Mouse (Mus musculus): ENCODE measurements around the gene Ccdc80.

Gene Ccdc80

GRCm38 (mm10) chr16:45117200-45117599 is 24.0 kb downstream of the Ccdc80 start:
- no peak for DNase-seq

GRCm38 (mm10) chr16:45118760-45119159 is 25.6 kb downstream of the Ccdc80 start:
- DNase-seq: no peak

GRCm38 (mm10) chr16:45120844-45121425 is 27.7 kb downstream of the Ccdc80 start:
- DNase-seq: peak; percentile 76 to 85

GRCm38 (mm10) chr16:45122571-45122970 is 29.4 kb downstream of the Ccdc80 start:
- DNase-seq: peak in 1 of 2 experiments; percentile 27

- peak in 1 of 2 experiments; percentile 11 for DNase-seq
Observed at GRCm38 (mm10) chr16:45124230-45125203, 31.3 kb downstream of the Ccdc80 start.

GRCm38 (mm10) chr16:45127936-45128710 is 34.9 kb downstream of the Ccdc80 start:
- no peak for DNase-seq

GRCm38 (mm10) chr16:45141711-45142110 is 48.5 kb downstream of the Ccdc80 start:
- DNase-seq: no peak

GRCm38 (mm10) chr16:45142565-45142964 is 49.4 kb downstream of the Ccdc80 start:
- peak in 1 of 2 experiments; percentile 5 for DNase-seq

GRCm38 (mm10) chr16:45145119-45145518 is 51.9 kb downstream of the Ccdc80 start:
- DNase-seq: no peak

GRCm38 (mm10) chr16:45148488-45149082 is 55.4 kb downstream of the Ccdc80 start:
- no peak for DNase-seq

GRCm38 (mm10) chr16:45154741-45155250 is 61.6 kb downstream of the Ccdc80 start:
- DNase-seq: no peak

- peak; percentile 80 to 87 for DNase-seq
Observed at GRCm38 (mm10) chr16:45158136-45158521, 64.9 kb downstream of the Ccdc80 start.

- DNase-seq: peak; percentile 96 to 98
Observed at GRCm38 (mm10) chr16:45158522-45159388, 65.6 kb downstream of the Ccdc80 start, which contains the start of the genes Slc35a5 and Atg3. Slc35a5 (minus strand) TSS chr16:45158706. Atg3 (plus strand) TSS chr16:45158785.

GRCm38 (mm10) chr16:45159389-45159716 is 66.2 kb downstream of the Ccdc80 start:
- no peak for DNase-seq

All from kidney, postnatal 4 days (tissue).